Mouse (Mus musculus) spleen, postnatal 14 days (tissue): ENCODE results near the gene Ubl7.

Experiments
- DNase-seq, 2 experiments: peaks; one replicate each; pipeline ENCODE4 v3.0.0; 2021 to 2022; ENCODE audit warnings: low spot score in 2 of 2

The Ubl7 gene

GRCm38 (mm10) chr9:57947381-57948030, 36.7 kb downstream of the Ubl7 start:
- DNase-seq, result no peak

- DNase-seq, result no peak
Observed at GRCm38 (mm10) chr9:57948333-57948931, 37.7 kb downstream of the Ubl7 start.

- DNase-seq, result no peak
Observed at GRCm38 (mm10) chr9:57949102-57949704, 38.4 kb downstream of the Ubl7 start.

GRCm38 (mm10) chr9:57949879-57950278, 39.1 kb downstream of the Ubl7 start:
- DNase-seq, result no peak

GRCm38 (mm10) chr9:57950519-57950918, 39.7 kb downstream of the Ubl7 start:
- no peak for DNase-seq

- no peak for DNase-seq
Observed at GRCm38 (mm10) chr9:57951993-57952392, 41.2 kb downstream of the Ubl7 start.

- no peak for DNase-seq
Observed at GRCm38 (mm10) chr9:57954962-57955744, 44.4 kb downstream of the Ubl7 start.

- DNase-seq, result no peak
Observed at GRCm38 (mm10) chr9:57955764-57956163, 45.0 kb downstream of the Ubl7 start.

GRCm38 (mm10) chr9:57956196-57956837, 45.5 kb downstream of the Ubl7 start:
- no peak for DNase-seq

- no peak for DNase-seq
Observed at GRCm38 (mm10) chr9:57956838-57957236, 46.1 kb downstream of the Ubl7 start.

- no peak for DNase-seq
Observed at GRCm38 (mm10) chr9:57958615-57959014, 47.8 kb downstream of the Ubl7 start.

GRCm38 (mm10) chr9:57959399-57959798, 48.6 kb downstream of the Ubl7 start:
- no peak for DNase-seq

- no peak for DNase-seq
Observed at GRCm38 (mm10) chr9:57959886-57960866, 49.4 kb downstream of the Ubl7 start.

GRCm38 (mm10) chr9:57961226-57961625, 50.4 kb downstream of the Ubl7 start:
- no peak for DNase-seq

- DNase-seq, result no peak
Observed at GRCm38 (mm10) chr9:57961863-57962778, 51.3 kb downstream of the Ubl7 start.

GRCm38 (mm10) chr9:57963249-57963997, 52.6 kb downstream of the Ubl7 start:
- no peak for DNase-seq

GRCm38 (mm10) chr9:57963998-57964395, 53.2 kb downstream of the Ubl7 start:
- DNase-seq, result no peak

GRCm38 (mm10) chr9:57964528-57965250, 53.9 kb downstream of the Ubl7 start:
- no peak for DNase-seq
